Mouse (Mus musculus) layer of hippocampus, adult 9-11 months (tissue): Measurements from ENCODE around the gene Ttc12.

Experiments used
- DNase-seq: peaks from one replicate; pipeline ENCODE4 v3.0.0; 2022

Gene Ttc12

DNA sequence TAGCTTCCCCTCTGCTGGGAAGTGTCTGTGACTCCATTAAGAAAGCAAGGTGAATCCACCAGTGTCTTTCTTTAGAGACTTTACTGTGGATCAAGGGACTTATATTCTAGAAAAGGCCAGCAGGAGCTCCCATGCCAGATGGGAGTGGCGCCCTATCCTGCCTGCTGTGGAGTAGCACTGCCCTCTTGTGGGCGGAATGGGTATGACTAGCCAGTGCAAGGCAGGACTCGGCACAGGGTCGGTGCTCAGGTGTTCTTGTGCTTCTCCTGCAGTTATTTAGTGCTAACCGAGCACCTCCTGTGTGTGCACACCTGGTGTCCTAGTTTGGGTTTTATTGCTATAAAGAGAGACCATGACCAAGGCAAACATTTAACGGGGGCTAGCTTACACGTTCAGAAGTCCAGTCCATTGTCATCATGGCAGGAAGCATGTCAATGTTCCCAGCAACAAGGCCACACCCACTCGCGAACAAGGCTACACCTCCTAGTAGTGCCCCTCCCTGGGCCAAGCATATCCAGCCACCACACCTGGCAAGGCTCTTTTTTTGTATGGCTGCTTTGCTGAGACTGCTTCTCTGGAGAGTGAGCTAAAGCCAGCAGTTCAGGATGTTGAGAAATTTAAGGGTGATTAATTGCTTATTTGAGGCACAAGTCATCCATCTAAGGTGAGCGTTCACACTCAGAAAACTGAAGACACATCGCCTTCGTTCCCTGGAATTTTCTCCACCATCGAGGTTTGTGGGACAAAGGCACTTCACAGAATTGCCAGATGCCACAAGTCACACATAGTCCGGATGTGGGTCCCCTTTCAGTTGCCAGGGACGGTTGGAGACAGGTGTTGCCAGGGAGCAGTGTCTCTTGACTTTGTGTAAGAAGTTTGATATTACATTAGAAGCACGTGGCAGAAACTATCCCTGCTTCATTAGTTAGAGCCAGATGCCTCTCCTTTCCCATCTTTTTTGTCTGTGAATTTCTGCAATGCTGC, 3.2 kb upstream of the Ttc12 start:
- DNase-seq, result peak; percentile 67

DNA sequence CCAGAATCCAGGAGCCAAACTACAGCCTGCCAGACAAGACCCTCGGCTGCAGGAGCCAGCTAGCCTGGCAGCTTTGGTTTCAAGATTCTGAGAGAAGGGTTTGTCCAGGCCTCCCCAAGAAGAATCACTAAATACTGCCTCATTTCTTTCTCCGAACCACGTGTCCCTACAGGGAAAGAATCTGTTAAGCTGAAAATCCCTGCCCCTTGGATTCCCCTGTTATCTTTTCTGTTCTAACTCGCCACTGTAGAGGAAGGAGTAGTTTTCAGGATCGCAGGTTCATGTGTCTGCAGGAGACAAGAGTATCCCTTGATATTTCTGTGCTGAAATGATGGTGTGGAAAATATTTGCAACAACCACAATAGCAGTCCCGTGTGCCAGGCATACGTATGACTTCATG, 2.2 kb upstream of the Ttc12 start:
- DNase-seq, result no peak

DNA sequence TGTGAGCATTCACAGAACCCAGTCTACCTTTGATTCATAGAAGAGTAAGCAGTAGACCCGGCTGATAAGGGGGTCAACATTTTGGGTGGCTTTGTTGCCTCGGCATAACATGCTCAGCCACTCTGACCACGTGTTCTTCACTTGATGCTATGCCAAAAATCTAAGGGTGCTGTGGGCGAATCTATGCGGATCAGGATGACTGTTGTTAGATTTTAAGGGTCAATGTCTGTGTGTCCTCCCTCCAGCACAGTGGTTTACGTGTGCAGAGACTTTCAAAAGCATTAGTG, 1.6 kb upstream of the Ttc12 start:
- DNase-seq, result no peak

DNA sequence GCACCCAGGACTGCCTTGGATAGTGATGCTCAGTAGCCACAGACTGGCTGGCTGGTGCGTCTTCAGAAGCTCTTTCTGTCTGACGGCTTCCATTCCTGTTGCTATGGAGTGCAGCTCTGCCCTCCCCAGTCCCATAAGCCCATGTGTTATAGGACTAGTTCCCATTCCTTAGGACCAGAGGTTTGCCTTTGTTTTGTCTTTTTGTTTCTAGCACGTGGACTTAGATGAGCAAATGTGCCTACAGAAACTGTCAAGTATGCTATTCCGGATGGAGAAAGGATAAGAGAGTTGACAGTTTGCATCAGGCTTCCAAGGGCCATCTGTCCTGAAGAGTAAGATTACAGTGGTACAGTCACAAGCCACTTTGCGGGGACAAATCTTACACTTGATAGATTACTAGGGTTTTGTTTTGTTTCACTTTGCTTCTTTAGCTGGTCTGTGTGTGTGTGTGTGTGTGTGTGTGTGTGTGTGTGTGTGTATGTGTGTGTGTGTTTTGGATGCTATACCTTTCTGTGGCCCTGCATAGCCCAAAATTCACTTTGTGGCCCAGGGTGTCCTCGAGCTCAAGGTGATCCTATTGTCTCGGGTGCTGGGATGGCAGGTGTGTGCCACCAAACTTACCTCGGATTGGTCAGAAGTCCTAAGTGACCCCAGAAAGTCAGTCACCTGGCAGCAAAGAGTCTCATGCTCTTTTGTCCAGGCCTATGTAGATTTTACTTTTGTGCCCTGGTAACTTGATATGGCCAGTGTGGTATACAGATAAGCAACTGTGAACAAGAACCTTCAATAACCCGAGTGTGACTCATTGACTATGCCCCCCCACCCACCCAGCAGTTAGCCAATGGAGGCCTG, 1.0 kb upstream of the Ttc12 start:
- DNase-seq, result no peak

DNA sequence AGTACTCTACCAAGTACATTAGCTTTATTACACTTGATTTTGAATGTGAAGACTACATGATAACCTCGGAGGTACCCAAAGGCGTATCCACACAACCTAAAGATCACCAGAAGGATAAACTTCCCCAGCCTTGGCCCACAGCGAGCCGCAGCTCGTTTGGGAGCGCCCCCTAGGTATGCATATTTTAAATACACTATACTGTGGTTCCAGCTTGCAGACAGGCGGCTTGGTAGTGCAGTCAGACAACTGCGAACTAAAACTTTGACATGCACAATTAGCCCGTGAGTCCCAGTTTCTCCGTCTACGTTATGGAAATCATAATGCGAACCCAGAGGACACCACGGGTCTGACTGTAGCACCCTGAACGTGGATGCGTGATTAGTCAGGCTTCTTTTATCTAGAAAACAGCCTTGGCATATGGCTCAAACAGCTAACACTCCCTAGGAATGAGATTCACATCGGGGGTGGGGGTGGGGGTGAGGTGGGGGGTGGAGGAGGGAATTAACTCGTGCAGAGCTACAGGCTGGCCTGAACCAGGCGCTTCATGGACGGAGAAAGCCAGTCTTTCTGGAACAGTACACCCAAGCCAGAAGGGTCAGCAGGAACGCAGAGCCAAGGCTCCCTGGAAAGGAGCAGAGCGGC, 654 bp downstream of the Ttc12 start:
- no peak for DNase-seq

DNA sequence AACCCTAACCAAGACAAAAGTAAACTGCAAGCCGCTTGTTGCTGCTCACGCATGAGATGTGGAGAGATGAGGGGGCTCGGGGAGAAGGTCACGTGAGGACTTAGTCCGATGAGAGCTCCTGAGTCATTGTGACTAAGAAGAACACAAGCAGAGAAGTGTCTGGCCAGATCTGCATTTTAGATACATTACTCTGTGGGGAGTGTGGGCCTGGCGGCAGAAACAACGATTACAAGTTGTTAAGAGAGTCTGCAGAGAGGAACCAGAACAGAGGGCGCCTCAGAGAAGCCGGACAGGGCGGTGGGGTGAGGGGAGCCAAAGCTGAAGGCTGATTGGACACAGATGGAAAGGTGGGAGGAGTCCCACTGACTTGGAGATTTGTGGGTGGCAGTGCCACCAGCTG, 2.7 kb downstream of the Ttc12 start:
- DNase-seq, result no peak

DNA sequence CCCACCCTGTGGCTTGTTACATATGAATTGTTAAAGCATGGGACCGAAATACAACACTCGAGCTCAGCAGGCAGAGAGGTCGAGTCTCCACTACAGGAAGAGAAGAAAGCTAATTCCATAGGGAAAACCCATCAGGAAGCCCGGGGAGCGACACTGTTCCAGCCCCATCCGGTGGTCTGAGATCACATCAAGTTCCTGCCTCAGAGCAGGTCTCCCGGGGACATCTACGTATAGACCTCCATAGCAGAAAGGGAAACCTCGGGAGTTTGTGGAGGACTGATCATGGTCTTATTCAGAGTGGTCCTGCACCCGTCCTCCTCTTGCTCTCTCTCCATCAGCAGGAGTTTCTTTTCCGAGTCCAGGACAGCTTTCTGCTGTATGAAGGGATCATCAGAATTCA, 13.9 kb downstream of the Ttc12 start:
- DNase-seq, result no peak

DNA sequence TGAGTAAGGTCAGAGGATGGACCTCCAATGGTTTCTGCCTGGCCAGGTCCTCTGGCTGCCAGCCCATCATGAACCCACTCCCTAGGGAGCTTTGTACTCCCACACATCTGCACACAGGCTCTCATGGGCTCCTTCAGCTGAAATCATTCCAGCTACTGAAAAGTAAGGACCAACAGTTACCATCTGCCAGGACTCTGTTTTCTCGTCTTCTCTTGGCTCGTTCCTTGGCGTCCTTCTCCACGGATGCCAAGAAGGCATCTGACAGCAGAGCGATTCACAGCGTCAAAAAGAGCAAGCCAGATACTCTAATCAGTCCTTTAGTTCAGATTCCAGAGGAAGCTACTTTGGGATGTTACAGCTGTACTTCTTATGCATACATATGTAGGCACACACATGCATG, 15.1 kb downstream of the Ttc12 start:
- no peak for DNase-seq

DNA sequence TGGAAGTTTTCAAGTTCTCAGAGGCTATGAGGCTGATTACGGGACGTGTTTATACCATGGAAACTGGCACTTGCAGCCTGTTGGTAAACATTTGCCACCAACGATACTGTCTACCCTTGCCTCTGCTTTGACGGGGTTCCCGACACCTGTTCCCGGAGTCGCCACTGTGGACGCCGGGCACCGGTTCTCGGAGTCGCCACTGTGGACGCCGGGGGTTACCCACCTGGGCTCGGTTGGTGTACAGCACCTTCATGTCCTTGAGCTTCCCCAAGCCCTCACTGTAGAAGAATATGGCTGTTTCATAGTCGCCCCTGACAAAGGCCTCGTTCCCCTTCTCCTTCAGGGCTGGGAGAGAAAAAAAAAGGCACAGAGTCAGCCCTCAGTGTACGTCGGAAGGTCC, 16.0 kb downstream of the Ttc12 start:
- no peak for DNase-seq

DNA sequence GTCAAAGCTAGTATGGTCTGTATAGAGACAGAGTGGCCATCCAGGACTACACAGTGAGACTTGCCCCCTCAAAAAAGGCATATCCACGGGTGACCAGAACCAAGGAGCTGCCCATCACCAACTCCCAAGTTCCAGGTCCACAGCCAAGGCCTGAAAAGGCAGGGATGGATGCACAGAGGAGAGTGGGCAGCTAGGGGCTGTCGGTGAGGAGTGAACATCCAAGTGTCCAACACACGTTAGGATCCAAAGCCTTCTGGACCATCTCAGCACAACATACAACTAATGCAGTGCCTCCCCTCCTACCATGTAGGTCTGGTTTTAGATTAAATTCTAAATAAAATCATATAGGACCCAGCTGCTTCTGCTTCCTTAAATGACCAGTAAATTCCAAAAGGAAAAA, 29.9 kb downstream of the Ttc12 start:
- no peak for DNase-seq

DNA sequence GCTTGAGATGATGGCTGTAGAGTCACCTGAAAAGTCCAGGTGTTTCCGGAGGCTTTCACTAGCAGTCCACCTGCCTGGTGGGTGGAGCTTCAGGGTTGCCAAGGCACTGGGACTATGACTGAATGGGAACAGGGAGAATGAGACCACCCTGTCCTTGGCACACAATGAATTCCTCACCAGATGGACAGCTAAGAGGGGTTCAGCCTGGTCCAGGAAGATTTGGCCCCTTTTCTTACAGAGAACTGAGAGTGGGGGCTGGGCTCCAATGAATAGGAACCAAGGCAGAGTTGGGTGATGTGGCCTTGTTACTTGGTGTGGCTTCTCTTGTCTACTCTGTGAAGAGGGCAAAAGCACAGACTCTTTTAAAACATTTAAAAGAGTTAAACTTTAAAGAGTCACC, 33.6 kb downstream of the Ttc12 start:
- DNase-seq, result no peak

DNA sequence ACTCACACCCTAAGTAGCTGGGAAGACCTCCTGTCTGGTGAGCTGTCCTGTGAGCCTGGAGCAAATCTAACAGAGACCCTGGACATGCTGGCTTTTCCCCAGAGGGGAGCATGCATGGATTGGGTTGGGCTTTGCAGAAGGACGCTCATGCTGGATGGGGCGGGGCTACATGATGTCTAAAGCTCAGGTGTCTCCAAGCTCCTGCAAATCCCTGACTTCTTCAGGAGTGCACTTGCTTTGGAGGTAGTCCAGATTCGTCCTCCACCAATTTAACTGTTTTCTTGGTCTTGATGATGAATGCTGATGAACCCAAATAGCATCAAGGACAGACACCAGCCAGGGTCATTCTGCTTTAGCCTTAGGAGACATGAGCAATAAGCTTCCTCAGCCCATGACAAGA, 35.5 kb downstream of the Ttc12 start:
- no peak for DNase-seq

DNA sequence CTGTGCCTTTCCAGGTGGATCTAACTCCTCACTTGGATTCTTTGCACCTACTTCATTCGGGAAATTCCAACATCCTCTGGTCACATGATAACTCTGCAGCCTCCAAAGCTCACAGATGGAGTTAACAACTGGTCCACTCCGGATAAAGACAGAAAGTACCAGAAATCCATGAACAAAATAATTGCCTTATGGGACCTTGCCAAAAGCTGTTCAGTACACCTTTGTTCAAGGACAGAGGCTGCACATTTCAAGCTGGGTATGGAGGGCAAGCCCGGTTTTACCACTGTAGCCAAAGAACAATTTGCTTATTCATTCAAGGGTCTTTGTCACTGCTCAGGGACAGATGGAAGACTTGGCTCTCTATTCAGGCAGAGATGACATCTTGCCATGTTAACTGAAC, 43.4 kb downstream of the Ttc12 start:
- peak; percentile 26 for DNase-seq

DNA sequence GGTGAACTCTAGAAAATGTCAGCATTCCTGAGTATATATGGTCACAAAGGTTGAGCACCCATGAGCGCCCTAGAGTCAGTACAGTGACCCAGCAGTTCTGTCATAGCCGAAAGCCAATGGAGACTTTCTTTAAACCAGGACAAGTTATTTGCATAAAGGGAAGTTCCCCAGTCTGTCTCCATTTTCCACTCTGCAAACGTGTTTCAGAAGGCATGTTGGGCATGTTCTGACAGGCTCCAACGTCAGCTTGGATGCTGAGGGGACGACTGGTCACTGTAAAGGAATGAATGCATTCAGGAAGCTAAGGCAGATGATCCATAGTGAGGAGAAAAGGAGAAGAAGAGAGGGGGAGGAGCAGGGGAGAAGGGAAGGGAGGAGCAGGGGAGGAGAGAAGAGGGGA, 58.5 kb downstream of the Ttc12 start:
- DNase-seq, result no peak

DNA sequence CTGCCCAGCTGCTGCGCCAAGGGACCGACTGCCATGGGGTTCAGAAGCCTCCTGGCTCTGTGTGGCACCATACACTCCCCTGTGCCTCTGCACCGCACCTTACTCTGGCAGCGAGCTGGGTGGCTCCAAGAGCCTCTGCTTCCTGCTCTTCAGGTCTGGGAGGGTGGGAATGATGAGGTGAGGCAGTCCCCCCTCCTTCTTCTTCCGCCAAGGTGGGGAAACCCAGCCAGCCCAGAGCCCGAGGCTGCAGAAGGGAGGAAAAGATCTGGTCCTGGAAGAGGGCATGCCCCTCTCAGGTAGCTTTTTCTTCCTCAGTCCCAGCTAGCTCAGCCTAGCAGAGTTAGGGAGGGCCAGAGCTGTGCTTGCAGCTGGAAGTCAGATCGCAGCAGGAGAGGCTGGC, 59.1 kb downstream of the Ttc12 start, which contains the start of gene Ankk1:
Ankk1 (minus strand) TSS at position 101 of the 400 bp plus-strand sequence.
- no peak for DNase-seq

DNA sequence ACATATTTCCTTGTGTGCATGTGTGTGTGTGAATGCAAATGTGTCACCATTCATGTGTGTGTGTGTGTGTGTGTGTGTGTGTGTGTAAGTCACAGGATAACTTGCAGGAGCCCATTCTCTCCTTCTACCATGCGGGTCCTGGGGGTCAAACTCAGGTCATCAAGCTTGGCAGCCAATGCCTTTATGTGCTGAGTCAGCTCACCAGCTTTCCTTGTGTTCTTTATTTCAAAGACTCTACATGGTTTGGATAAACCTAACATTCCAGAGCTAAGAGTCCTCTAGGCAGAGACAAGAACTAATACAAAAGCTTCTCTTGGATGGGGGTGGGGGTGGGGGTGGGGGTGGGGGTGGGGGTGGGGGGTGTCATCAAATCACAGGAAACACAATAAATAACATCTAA, 60.4 kb downstream of the Ttc12 start:
- DNase-seq, result no peak

DNA sequence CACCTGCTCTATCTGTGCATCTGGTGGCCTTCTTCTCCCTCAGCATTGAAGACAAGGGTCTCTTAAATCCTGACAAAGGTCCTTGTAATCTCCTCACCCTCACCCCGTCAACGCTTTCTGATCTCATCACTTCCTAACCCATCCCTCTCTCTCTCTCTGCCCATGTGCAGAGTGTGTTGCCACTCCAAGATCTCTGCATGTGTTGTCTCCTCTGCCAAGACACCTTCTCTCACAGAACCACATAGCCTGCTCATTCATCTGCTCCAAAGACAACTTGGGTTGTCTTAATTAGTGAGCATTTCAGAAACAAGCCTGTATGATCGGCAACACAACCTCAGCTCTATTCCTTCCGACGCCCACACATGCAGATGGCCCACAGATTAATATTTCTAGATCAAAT, 62.2 kb downstream of the Ttc12 start:
- no peak for DNase-seq

DNA sequence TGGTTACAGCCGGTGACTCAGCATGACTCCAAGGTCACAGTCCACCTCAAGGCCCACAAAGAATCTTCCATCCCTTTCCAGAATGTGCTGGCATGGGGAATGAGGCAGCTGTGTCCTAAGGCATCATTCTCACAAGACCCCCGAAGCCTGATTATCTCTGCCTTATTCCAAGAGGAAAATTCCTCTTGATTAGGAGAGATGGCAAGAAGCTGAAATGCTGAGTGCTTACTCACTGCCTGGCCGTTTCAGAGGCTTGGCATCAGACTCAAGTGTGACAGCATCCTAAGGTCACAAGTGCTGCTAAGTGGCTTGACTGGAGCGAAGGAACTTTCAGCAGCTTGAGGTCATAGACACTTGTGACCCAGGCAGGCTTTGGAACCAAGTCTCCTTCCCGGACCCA, 75.4 kb downstream of the Ttc12 start:
- DNase-seq, result no peak

DNA sequence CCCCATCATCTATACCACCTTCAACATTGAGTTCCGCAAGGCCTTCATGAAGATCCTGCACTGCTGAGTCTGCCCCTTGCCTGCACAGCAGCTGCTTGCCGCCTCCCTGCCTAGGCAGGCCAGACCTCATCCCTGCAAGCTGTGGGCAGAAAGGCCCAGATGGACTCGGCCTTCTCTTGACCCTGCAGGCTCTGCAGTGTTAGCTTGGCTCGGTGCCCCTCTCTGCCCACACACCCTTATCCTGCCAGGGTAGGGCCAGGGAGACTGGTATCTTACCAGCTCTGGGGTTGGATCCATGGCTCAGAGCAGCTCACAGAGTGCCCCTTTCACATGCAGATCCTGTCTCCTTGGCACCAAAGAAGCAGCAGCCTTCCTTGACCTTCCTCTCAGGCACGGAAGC, 79.0 kb downstream of the Ttc12 start:
- DNase-seq, result no peak

DNA sequence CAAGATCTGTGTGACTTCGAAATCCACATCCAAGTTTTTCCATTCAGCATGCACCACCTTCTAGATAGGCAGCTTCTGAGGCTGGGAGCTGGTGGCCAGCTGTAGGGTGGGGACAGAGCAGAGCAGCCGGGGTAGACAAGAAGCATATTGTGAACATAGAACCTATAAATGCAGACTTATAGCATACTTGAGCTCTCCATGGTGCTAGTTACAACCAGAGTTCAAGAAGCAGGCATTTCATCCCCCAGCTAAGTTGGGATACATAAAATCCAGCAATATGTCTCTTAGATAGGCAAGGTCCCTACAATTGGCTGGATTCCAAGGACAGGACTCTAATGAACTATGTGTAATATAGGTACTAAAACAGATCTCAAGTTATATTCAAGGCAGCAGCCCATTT, 82.3 kb downstream of the Ttc12 start:
- no peak for DNase-seq

DNA sequence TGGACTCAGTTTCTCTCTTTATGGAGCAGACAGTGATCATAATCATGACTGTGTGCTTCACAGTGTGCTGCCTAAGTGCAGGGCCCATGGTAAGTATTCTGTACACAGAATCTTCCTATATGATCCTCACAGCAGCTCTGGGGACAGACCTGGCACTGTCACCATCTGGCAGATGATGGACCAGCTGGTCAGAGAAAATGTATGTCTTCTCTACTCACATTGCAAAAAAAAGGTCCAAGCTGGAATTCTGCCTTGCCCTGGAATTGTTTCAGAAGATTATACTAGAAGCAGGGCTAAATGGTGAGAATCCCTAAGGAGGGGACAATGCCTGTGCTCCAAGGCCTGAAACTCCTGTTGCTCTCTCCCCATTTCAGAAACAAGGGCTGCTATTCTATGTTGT, 90.0 kb downstream of the Ttc12 start:
- DNase-seq, result no peak

DNA sequence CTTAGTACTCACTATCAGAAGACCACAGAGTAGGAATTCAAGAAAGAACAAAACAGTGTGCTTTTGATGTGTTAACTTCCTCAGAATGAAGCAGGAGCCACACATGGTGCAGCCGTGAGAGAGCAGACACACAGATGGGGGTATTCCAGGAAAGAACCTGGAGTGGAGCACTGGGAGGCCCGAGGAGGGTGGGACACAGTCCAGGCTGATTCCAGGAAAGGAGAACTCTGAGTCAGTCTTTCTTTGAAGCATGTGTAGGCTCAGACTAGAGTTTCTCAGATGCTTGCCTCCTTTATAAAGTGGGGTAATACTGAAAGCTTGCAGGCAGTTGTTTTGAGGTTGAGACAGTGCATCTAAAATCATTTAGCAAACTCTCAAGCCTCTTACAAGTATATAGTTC, 93.8 kb downstream of the Ttc12 start:
- no peak for DNase-seq
